Mouse (Mus musculus): ENCODE measurements at regions not wholly inside any gene's neighbourhood (a gene's known extent, or its start where the extent isn't known, plus 50 kb on each side); places are given as distances from the start of the nearest gene placed in this dataset.
A peak's percentile ranks its signal among the peaks of the same experiment; 100 is the strongest.

GRCm38 (mm10) chr6:101874894-101875293, 497.2 kb upstream of the Pdzrn3 start:
- no peak for DNase-seq

GRCm38 (mm10) chr6:101858895-101859294, 481.2 kb upstream of the Pdzrn3 start:
- no peak for DNase-seq

GRCm38 (mm10) chr6:101840695-101841094, 463.0 kb upstream of the Pdzrn3 start:
- no peak for DNase-seq

GRCm38 (mm10) chr6:101837563-101837962, 459.9 kb upstream of the Pdzrn3 start:
- no peak for DNase-seq

- no peak for DNase-seq
These were observed 416.3 kb upstream of the Pdzrn3 start for GRCm38 (mm10) chr6:101793986-101794385.

- peak; percentile 2 for DNase-seq
These were observed 400.2 kb upstream of the Pdzrn3 start for GRCm38 (mm10) chr6:101777864-101778263.

GRCm38 (mm10) chr6:101773151-101773550, 395.5 kb upstream of the Pdzrn3 start:
- no peak for DNase-seq

GRCm38 (mm10) chr6:101735107-101735506, 357.4 kb upstream of the Pdzrn3 start:
- no peak for DNase-seq

- peak; percentile 49 for DNase-seq
These were observed 342.8 kb upstream of the Pdzrn3 start for GRCm38 (mm10) chr6:101720513-101720912.

GRCm38 (mm10) chr6:101689684-101690083, 312.0 kb upstream of the Pdzrn3 start:
- no peak for DNase-seq

GRCm38 (mm10) chr6:101686578-101686977, 308.9 kb upstream of the Pdzrn3 start:
- DNase-seq: no peak

GRCm38 (mm10) chr6:101685734-101686133, 308.0 kb upstream of the Pdzrn3 start:
- no peak for DNase-seq

GRCm38 (mm10) chr6:101684390-101684789, 306.7 kb upstream of the Pdzrn3 start:
- peak; percentile 3 for DNase-seq

GRCm38 (mm10) chr6:101674846-101675245, 297.1 kb upstream of the Pdzrn3 start:
- no peak for DNase-seq

- no peak for DNase-seq
These were observed 293.1 kb upstream of the Pdzrn3 start for GRCm38 (mm10) chr6:101670770-101671169.

- DNase-seq: no peak
These were observed 291.6 kb upstream of the Pdzrn3 start for GRCm38 (mm10) chr6:101669118-101669845.

GRCm38 (mm10) chr6:101654351-101654750, 276.7 kb upstream of the Pdzrn3 start:
- DNase-seq: no peak

GRCm38 (mm10) chr6:101650348-101650747, 272.7 kb upstream of the Pdzrn3 start:
- peak; percentile 55 for DNase-seq

- no peak for DNase-seq
These were observed 239.6 kb upstream of the Pdzrn3 start for GRCm38 (mm10) chr6:101617295-101617694.

- peak; percentile 13 for DNase-seq
These were observed 239.1 kb upstream of the Pdzrn3 start for GRCm38 (mm10) chr6:101616776-101617175.

GRCm38 (mm10) chr6:101609015-101609414, 231.3 kb upstream of the Pdzrn3 start:
- no peak for DNase-seq

GRCm38 (mm10) chr6:101603083-101603482, 225.4 kb upstream of the Pdzrn3 start:
- no peak for DNase-seq

GRCm38 (mm10) chr6:101596995-101597394, 219.3 kb upstream of the Pdzrn3 start:
- no peak for DNase-seq

GRCm38 (mm10) chr6:101593782-101594641, 216.3 kb upstream of the Pdzrn3 start:
- DNase-seq: no peak
